Mouse (Mus musculus): Measurements from ENCODE around the gene Pak3.

Gene Pak3

DNA sequence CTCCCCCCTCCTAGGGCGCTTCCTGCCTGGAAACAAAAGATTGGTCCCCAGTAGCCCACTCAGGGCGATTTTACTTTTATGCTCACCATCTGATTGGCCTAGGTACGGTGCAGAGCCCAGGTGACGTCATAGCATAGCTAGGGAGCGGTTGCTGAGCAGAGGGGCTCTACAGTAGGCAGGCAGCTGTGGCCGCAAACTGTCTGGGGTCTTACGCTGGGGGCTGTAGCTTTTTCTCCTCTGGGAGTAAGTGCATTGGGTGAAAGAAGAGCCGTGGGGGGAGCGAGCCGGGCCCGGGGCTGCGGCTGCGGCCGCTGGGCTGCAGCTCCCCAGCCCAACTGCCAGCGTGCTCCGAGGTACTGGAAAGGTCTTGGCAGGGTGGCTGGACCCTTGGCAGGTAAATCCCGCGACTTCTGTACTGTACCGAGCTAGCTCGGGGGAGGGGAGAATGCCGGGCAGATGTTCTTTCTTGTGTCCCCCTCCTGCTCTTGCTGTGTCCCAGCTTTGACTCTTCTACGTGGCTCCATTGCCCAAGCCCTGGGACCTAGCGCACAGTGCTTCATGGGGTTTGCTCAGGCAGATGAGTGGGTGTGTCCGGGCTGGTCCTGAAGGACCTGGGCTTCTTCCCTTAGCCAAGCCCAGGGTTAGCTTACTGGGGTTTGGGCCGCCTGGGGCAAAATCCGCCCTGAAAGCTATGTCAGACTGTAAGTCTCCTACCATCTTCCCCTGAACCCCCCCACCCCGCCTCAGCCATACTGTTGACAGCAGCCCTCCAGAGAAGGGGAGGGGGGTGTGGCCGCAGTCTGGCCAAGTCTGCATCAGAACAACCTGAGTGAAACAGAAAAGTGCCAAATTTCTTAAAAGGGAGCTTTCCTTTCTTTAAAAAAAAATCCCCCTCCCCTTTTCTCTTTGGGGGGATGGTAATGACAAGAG is 146.1 kb downstream of the Pak3 start:
- peak; percentile 36 for DNase-seq (ENCODE audit: low spot score)

DNA sequence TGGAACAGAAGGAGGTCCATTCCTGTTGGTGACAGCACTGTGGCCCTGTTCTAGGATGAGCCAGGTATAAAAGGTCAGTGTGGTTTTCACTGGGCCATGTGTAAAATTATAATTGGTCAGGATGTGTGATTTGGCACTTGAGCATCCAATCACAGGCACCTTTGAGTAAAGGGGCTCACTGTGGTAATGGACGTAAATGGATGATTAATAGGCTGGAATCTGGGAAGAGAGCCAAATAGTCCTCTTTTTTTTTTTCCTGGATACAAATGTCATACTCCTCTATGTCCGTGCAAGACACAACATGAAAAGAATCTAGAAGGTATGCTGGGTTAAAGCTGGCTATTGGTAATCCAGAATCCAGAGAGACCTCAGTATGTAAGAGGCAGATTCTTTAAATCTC is 147.4 kb downstream of the Pak3 start:
- no peak for DNase-seq (ENCODE audit: low spot score)

GRCm38 (mm10) chrX:143666991-143667390 is 148.6 kb downstream of the Pak3 start:
- no peak for DNase-seq (ENCODE audit: low spot score)

DNA sequence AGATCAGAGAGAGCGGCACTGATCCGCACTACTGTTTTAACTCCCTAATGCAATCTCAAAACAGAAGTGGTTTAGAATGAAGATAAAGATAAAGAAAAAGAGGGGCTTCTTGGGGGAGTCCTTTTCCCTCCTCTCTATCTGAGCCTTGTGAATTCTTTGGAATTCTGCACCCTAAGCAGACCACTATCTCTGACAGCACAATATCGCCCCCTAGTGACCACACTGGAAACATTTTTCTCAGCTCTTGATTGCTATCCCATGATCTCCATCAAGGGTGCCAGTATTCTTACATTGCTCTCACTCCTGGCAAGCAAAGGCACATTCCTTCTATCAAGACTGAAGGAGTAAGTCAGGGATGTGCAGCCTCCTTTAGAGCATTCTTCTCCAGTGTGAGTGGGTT is 149.9 kb downstream of the Pak3 start:
- peak; percentile 31 for DNase-seq (ENCODE audit: low spot score)

GRCm38 (mm10) chrX:143678566-143678965 is 160.2 kb downstream of the Pak3 start:
- no peak for DNase-seq (ENCODE audit: low spot score)

DNA sequence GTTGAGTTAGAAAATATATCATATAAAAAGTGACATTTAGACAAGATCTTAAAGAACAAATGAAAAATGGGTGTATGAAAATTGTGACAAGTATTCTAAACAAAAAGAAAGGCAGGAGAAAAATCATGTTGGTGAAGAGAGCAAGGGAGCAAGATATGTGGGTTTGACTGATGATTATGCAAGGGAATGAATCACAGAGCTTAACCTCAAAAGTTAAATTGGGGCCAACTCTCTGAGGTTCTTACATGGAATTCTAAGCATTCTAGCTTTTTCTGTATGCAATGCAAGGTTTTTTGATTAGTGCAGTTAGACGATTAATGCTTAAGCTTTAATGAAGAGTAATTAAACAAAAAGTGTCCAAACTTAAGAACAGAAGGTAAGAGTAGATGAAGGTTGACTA is 203.9 kb downstream of the Pak3 start:
- no peak for DNase-seq (ENCODE audit: low spot score)

DNA sequence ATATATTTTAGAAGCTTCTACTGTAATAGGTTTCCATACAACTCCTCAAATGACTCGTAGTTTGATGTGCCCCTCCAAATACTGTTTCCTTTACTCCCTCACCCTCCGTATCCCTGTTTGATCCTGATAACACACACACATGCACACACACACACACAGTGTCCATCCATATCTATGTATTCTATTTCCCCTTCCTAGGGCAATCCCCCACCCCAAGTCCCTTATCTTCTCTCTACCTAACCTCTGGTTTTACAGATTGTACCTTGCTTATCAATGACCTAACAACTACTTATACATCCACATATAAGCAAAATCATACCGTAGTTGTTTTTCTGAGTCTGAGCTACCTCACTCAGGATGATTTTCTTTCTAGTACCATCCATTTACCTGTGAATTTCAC is 207.0 kb downstream of the Pak3 start:
- DNase-seq (ENCODE audit: low spot score), result no peak

DNA sequence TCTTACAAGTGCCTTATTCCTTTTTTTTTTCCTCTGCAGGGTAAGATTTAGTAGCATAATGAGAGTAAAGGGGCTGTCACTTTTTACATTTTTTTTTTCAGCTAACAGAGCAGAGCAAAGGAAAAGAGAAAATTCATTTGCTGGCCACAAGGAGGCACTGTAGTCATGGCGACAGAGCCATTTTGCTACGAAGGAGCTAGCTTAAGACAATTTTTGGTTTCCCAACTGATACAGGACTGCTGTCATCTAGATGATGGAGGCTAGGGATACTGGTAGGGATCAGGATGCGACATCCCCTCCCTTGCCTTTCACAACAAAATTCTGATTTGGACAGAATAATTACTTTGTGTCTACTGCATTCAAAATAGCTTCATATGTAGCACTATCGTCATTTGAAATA is 217.6 kb downstream of the Pak3 start:
- DNase-seq (ENCODE audit: low spot score), result no peak

- DNase-seq (ENCODE audit: low spot score), result no peak
Measured at GRCm38 (mm10) chrX:143739171-143739570, 220.8 kb downstream of the Pak3 start.

- DNase-seq (ENCODE audit: low spot score), result no peak
Measured at GRCm38 (mm10) chrX:143762556-143762955, 244.2 kb downstream of the Pak3 start.

- no peak for DNase-seq (ENCODE audit: low spot score)
Measured at GRCm38 (mm10) chrX:143815948-143816347, 297.6 kb downstream of the Pak3 start.

DNA sequence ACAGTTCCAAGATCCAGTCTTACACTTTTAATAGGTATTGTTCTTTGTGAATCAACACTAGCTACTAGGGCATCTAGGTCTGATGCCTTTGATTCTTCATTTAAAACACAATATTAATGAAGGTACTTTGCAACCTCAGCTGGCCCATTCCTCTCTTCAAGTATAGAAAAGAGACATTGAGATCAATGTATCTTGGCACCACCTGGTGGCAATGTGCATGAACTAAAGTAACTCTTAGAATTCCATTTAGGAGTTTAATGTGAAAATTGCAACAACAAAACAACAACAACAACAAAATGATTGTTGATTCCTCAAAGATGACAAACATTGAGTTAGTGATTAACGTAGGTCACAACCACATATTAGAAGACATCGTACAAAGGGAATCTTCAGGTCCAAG is 300.6 kb downstream of the Pak3 start:
- DNase-seq (ENCODE audit: low spot score), result no peak

GRCm38 (mm10) chrX:143826521-143826920 is 308.1 kb downstream of the Pak3 start:
- DNase-seq (ENCODE audit: low spot score), result no peak

- no peak for DNase-seq (ENCODE audit: low spot score)
Measured at GRCm38 (mm10) chrX:143827212-143827611, 308.8 kb downstream of the Pak3 start, which contains the start of gene Capn6. Gene Capn6, minus strand, starts transcription at chrX:143827414.

- DNase-seq (ENCODE audit: low spot score), result no peak
Measured at GRCm38 (mm10) chrX:143846637-143847036, 328.2 kb downstream of the Pak3 start.
